Mouse (Mus musculus) CH12.LX (cell line): Measurements from ENCODE around the gene Sp7.
A peak's percentile ranks its signal among the peaks of the same experiment; 100 is the strongest.

Source experiments
- CHD1 ChIP-seq: IDR thresholded peaks from 2 replicates; pipeline ENCODE4 v1.6.1; 2012; ENCODE audit warnings: low read depth, low read length, improper control_type of control experiment, inconsistent platforms
- HCFC1 ChIP-seq: IDR thresholded peaks from 2 replicates; pipeline ENCODE4 v1.6.1; 2012; ENCODE audit warnings: low read depth, mild to moderate bottlenecking, inconsistent platforms, low read length, improper control_type of control experiment
- POLR2A ChIP-seq: IDR thresholded peaks from 2 replicates; pipeline ENCODE4 v1.6.1; 2011; ENCODE audit warnings: low read depth, mild to moderate bottlenecking, improper control_type of control experiment, low read length
- RAD21 ChIP-seq: IDR thresholded peaks from 2 replicates; pipeline ENCODE4 v1.6.1; 2011; ENCODE audit warnings: low read depth, mild to moderate bottlenecking, low read length, improper control_type of control experiment, moderate library complexity
- SIN3A ChIP-seq: IDR thresholded peaks from 2 replicates; pipeline ENCODE4 v1.6.1; 2012; ENCODE audit warnings: low read length, improper control_type of control experiment, inconsistent platforms
- USF1 ChIP-seq: IDR thresholded peaks from 2 replicates; pipeline ENCODE4 v1.6.1; 2014; ENCODE audit warnings: low read depth, mild to moderate bottlenecking, inconsistent platforms, low read length, improper control_type of control experiment

DNA sequence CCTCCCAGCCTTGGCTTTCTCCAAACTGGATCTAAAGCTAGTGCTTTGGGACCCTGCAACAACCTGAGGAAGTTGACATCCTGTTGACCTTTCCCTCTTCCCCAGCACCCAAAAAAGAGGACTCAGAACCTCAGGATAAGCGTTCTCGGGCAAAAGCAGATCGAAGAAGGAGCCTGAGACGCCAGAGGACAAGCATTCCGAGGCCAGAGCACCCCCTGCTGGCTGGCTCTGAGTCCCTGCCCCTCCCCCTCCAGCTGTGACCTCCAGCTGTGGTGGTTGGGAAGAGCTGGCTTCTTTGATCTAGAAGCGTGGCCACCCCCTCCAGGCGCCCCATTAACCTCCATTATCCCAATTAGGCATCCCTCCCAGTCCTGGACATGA lies 10.2 kb upstream of the Sp7 start:
- TF ChIP-seq CHD1 (no peak), SIN3A (0 out of 2 replicates have a peak, but pooled peaks have one; percentile 36), HCFC1 (peak; percentile 28; the same call in 1 of the 2 replicates), POLR2A (no peak), USF1 (no peak), RAD21 (peak; percentile 90)
